Mouse (Mus musculus) heart, postnatal 0 days (tissue): ENCODE results near the gene Plscr3.

Source experiments
- CTCF ChIP-seq: IDR thresholded peaks from 2 replicates; pipeline ENCODE4 v1.5.1; 2016; ENCODE audit warnings: antibody characterized with exemption, control low read depth, low read depth
- EP300 ChIP-seq: IDR thresholded peaks from 2 replicates; pipeline ENCODE4 v1.6.1; 2016; ENCODE audit warnings: antibody characterized with exemption, low read depth

- no peak for TF ChIP-seq EP300
- no peak for TF ChIP-seq CTCF
Measured at GRCm38 (mm10) chr11:69879711-69880110, 33.5 kb downstream of the Plscr3 start.
